Mouse (Mus musculus) MEL (cell line): ENCODE measurements around the gene Arpc3. TPM values are rescaled to one million over a fixed set of nuclear protein-coding genes. Genes with fewer than 3 reads are reported as not detected.
A peak's percentile ranks its signal among the peaks of the same experiment; 100 is the strongest.

Source experiments
- DNase-seq: peaks from one replicate; pipeline ENCODE4 v3.0.0; 2011; ENCODE audit warnings: low read depth, low spot score
- H3K27ac ChIP-seq: 2 replicates; pipeline ENCODE4 v1.5.1; 2012; ENCODE audit warnings: low read depth, mild to moderate bottlenecking, control low read depth, low read length, moderate library complexity; ENCODE audit not compliant: control insufficient read depth
- H3K27me3 ChIP-seq, 2 experiments: fragments of 150-350 bp in 1 of 2; sonication (generic) in 1 of 2; 2 replicates each; pipeline ENCODE4 v1.6.1; 2012; ENCODE audit warnings: low read length in 2 of 2, mild to moderate bottlenecking in 2 of 2, improper control_type of control experiment in 1 of 2, moderate library complexity in 1 of 2; ENCODE audit not compliant: insufficient read depth in 2 of 2, control insufficient read depth in 1 of 2
- H3K36me3 ChIP-seq, 2 experiments: 2 replicates each; pipeline ENCODE4 v1.6.1; 2012 to 2014; ENCODE audit warnings: low read length in 2 of 2, improper control_type of control experiment in 1 of 2, inconsistent platforms in 1 of 2, mild to moderate bottlenecking in 1 of 2; ENCODE audit not compliant: insufficient read depth in 2 of 2, control insufficient read depth in 1 of 2
- H3K4me1 ChIP-seq, 2 experiments: fragments of 150-350 bp in 1 of 2; sonication (generic) in 1 of 2; 2 replicates each; pipeline ENCODE4 v1.6.1; 2012; ENCODE audit warnings: low read length in 2 of 2, improper control_type of control experiment in 1 of 2, mild to moderate bottlenecking in 1 of 2; ENCODE audit not compliant: insufficient read depth in 2 of 2, control insufficient read depth in 1 of 2
- H3K4me3 ChIP-seq, 2 experiments: fragments of 150-350 bp in 1 of 2; sonication (generic) in 1 of 2; 2 replicates each; pipeline ENCODE4 v1.5.1; 2012; ENCODE audit warnings: low read depth in 2 of 2, low read length in 2 of 2, mild to moderate bottlenecking in 2 of 2, moderate library complexity in 2 of 2, control low read depth in 1 of 2, improper control_type of control experiment in 1 of 2; ENCODE audit not compliant: control insufficient read depth in 1 of 2, insufficient read depth in 1 of 2
- H3K79me2 ChIP-seq: 2 replicates; pipeline ENCODE4 v1.6.1; 2012; ENCODE audit warnings: mild to moderate bottlenecking, low read length, moderate library complexity; ENCODE audit not compliant: control insufficient read depth, poor library complexity, insufficient read depth
- H3K9ac ChIP-seq: 2 replicates; pipeline ENCODE4 v1.6.1; 2012; ENCODE audit warnings: low read depth, mild to moderate bottlenecking, control low read depth, low read length, moderate library complexity; ENCODE audit not compliant: control insufficient read depth, poor library complexity, severe bottlenecking
- H3K9me3 ChIP-seq: fragments of 150-350 bp; sonication (generic); replicated peaks from 2 replicates; pipeline ENCODE4 v1.6.1; 2012; ENCODE audit warnings: mild to moderate bottlenecking, low read length, improper control_type of control experiment, moderate library complexity; ENCODE audit not compliant: insufficient read depth
- CHD1 ChIP-seq: IDR thresholded peaks from 2 replicates; pipeline ENCODE4 v1.6.1; 2012; ENCODE audit warnings: low read depth, mild to moderate bottlenecking, inconsistent platforms, low read length, improper control_type of control experiment
- CTCF ChIP-seq, 3 experiments: IDR thresholded peaks in 2 of 3; conservative IDR thresholded peaks in 1 of 3; 2 replicates each; pipeline ENCODE4 v1.5.1; 2011 to 2012; ENCODE audit warnings: low read length in 3 of 3, low read depth in 2 of 3, mild to moderate bottlenecking in 2 of 3, improper control_type of control experiment in 1 of 3, inconsistent platforms in 1 of 3, mixed read lengths in 1 of 3, moderate library complexity in 1 of 3; ENCODE audit not compliant: control insufficient read depth in 1 of 3, insufficient read depth in 1 of 3, poor library complexity in 1 of 3, severe bottlenecking in 1 of 3
- E2F4 ChIP-seq: IDR thresholded peaks from 2 replicates; pipeline ENCODE4 v1.6.1; 2011; ENCODE audit warnings: low read depth, low read length, improper control_type of control experiment, borderline replicate concordance
- GABPA ChIP-seq: IDR thresholded peaks from 2 replicates; pipeline ENCODE4 v1.6.1; 2012; ENCODE audit warnings: low read depth, mild to moderate bottlenecking, inconsistent platforms, low read length, improper control_type of control experiment, moderate library complexity
- HCFC1 ChIP-seq: IDR thresholded peaks from 2 replicates; pipeline ENCODE4 v1.6.1; 2012; ENCODE audit warnings: low read depth, mild to moderate bottlenecking, inconsistent platforms, low read length, improper control_type of control experiment, moderate library complexity
- KAT2A ChIP-seq: conservative IDR thresholded peaks from 2 replicates; pipeline ENCODE4 v1.6.1; 2012; ENCODE audit warnings: low read depth, low read length, improper control_type of control experiment, inconsistent platforms
- MAFK ChIP-seq: IDR thresholded peaks from 2 replicates; pipeline ENCODE4 v1.6.1; 2011; ENCODE audit warnings: low read depth, mild to moderate bottlenecking, low read length, improper control_type of control experiment, borderline replicate concordance
- MAX ChIP-seq: IDR thresholded peaks from 2 replicates; pipeline ENCODE4 v1.6.1; 2011; ENCODE audit warnings: low read length, improper control_type of control experiment
- MAZ ChIP-seq: IDR thresholded peaks from 2 replicates; pipeline ENCODE4 v1.6.1; 2012; ENCODE audit warnings: low read depth, mild to moderate bottlenecking, inconsistent platforms, low read length, improper control_type of control experiment
- MEF2A ChIP-seq: IDR thresholded peaks from 2 replicates; pipeline ENCODE4 v1.6.1; 2014; ENCODE audit warnings: low read depth, mild to moderate bottlenecking, inconsistent platforms, low read length, improper control_type of control experiment; ENCODE audit not compliant: poor library complexity, insufficient replicate concordance, severe bottlenecking; ENCODE audit errors: extremely low read depth
- MYC ChIP-seq: IDR thresholded peaks from 2 replicates; pipeline ENCODE4 v1.6.1; 2011; ENCODE audit warnings: low read depth, mild to moderate bottlenecking, low read length, improper control_type of control experiment, moderate library complexity
- NELFE ChIP-seq: IDR thresholded peaks from 2 replicates; pipeline ENCODE4 v1.6.1; 2011; ENCODE audit warnings: low read depth, low read length, improper control_type of control experiment
- NRF1 ChIP-seq: IDR thresholded peaks from 2 replicates; pipeline ENCODE4 v1.6.1; 2014; ENCODE audit warnings: low read depth, mild to moderate bottlenecking, inconsistent platforms, low read length, improper control_type of control experiment, moderate library complexity; ENCODE audit not compliant: poor library complexity, insufficient read depth, severe bottlenecking
- POLR2A ChIP-seq, 2 experiments: IDR thresholded peaks; 2 replicates each; pipeline ENCODE4 v1.6.1; 2011 to 2012; ENCODE audit warnings: low read length in 2 of 2, mild to moderate bottlenecking in 2 of 2, control low read depth in 1 of 2, improper control_type of control experiment in 1 of 2, low read depth in 1 of 2, moderate library complexity in 1 of 2; ENCODE audit not compliant: control insufficient read depth in 1 of 2, insufficient read depth in 1 of 2, poor library complexity in 1 of 2
- POLR2AphosphoS2 ChIP-seq: IDR thresholded peaks from 2 replicates; pipeline ENCODE4 v1.6.1; 2011; ENCODE audit warnings: low read length, improper control_type of control experiment
- RAD21 ChIP-seq: IDR thresholded peaks from 2 replicates; pipeline ENCODE4 v1.6.1; 2011; ENCODE audit warnings: mild to moderate bottlenecking, low read depth, low read length, improper control_type of control experiment
- SIN3A ChIP-seq: IDR thresholded peaks from 2 replicates; pipeline ENCODE4 v1.6.1; 2012; ENCODE audit warnings: low read length, improper control_type of control experiment, inconsistent platforms
- SMC3 ChIP-seq: IDR thresholded peaks from 2 replicates; pipeline ENCODE4 v1.6.1; 2011; ENCODE audit warnings: low read depth, low read length, improper control_type of control experiment
- TCF12 ChIP-seq: IDR thresholded peaks from 2 replicates; pipeline ENCODE4 v1.6.1; 2014; ENCODE audit warnings: low read depth, mild to moderate bottlenecking, inconsistent platforms, low read length, improper control_type of control experiment, moderate library complexity
- USF1 ChIP-seq: IDR thresholded peaks from 2 replicates; pipeline ENCODE4 v1.6.1; 2014; ENCODE audit warnings: low read depth, mild to moderate bottlenecking, inconsistent platforms, low read length, improper control_type of control experiment, moderate library complexity
- ZC3H11A ChIP-seq: IDR thresholded peaks from 2 replicates; pipeline ENCODE4 v1.6.1; 2012; ENCODE audit warnings: low read depth, mild to moderate bottlenecking, inconsistent platforms, low read length, improper control_type of control experiment
- ZMIZ1 ChIP-seq: IDR thresholded peaks from 2 replicates; pipeline ENCODE4 v1.6.1; 2012; ENCODE audit warnings: low read depth, mild to moderate bottlenecking, inconsistent platforms, low read length, improper control_type of control experiment, moderate library complexity
- ZNF384 ChIP-seq: IDR thresholded peaks from 2 replicates; pipeline ENCODE4 v1.6.1; 2012; ENCODE audit warnings: low read depth, mild to moderate bottlenecking, inconsistent platforms, low read length, improper control_type of control experiment
- polyA plus RNA-seq, 2 experiments: library from polyadenylated mRNA; stranded (reverse) in 1 of 2; unstranded in 1 of 2; fragments of >175 nt in 1 of 2; fragments of >200 nt in 1 of 2; gene quantifications; 2 replicates each; pipeline versions ENCODE4 v1.2.1 to v1.2.4; 2012; ENCODE audit warnings: low replicate concordance in 2 of 2, low read depth in 1 of 2; ENCODE audit not compliant: insufficient read length in 2 of 2, insufficient read depth in 1 of 2, missing spikeins in 1 of 2
- total RNA-seq: library from RNA; depleted of rRNA; stranded (reverse); fragments of 300-350 nt; gene quantifications from 2 replicates; pipeline ENCODE4 v1.2.3, GENCODE M21; 2012

Arpc3 gene
- total and polyA plus RNA-seq, 3 experiments = 365 to 1,109 (median 433) TPM

GRCm38 (mm10) chr5:122344260-122344659, 47.4 kb upstream of the Arpc3 start:
- Histone ChIP-seq H3K4me1 (peaks cover 10 to 11% of the 10 kb centered on the region in 2 experiments), H3K4me3 (no peak overlapping the region), H3K27me3 (no peaks in the 10 kb centered on the region), H3K27ac (no peak overlapping the region), H3K79me2 (no peaks in the 10 kb centered on the region), H3K36me3 (peaks cover 0 to 9% of the 10 kb centered on the region in 2 experiments; a peak in 2 of 4 replicates), H3K9ac (no peak overlapping the region), H3K9me3 (no peaks in the 10 kb centered on the region)
- TF ChIP-seq ZNF384 = no peak
- peak; percentile 78 for TF ChIP-seq ZC3H11A
- TF ChIP-seq SMC3 = peak; percentile 92
- peak; percentile 79 for TF ChIP-seq RAD21
- 0 out of 2 replicates have a peak, but pooled peaks have one; percentile 26 for TF ChIP-seq MYC
- no peak for TF ChIP-seq POLR2AphosphoS2
- TF ChIP-seq SIN3A = 0 out of 2 replicates have a peak, but pooled peaks have one; percentile 39
- TF ChIP-seq CTCF (IDR thresholded peaks at IDR 0.05 in 2 of 3, conservative IDR thresholded peaks at IDR 0.05 in 1 of 3; ENCODE audit: control insufficient read depth in 1 of 3, insufficient read depth in 1 of 3, low read depth in 2 of 3, low read length in 3 of 3, poor library complexity in 1 of 3, severe bottlenecking in 1 of 3) = peak; percentile 73 to 92 (median 89)
- peak; percentile 80 for DNase-seq

GRCm38 (mm10) chr5:122345777-122346176, 45.9 kb upstream of the Arpc3 start:
- no peak overlapping the region for H3K9ac ChIP-seq
- no peak overlapping the region for H3K27ac ChIP-seq
- H3K36me3 ChIP-seq = peaks cover 0 to 9% of the 10 kb centered on the region in 2 experiments; a peak in 2 of 4 replicates
- TF ChIP-seq CTCF (IDR thresholded peaks at IDR 0.05 in 2 of 3, conservative IDR thresholded peaks at IDR 0.05 in 1 of 3; ENCODE audit: control insufficient read depth in 1 of 3, insufficient read depth in 1 of 3, low read depth in 2 of 3, low read length in 3 of 3, poor library complexity in 1 of 3, severe bottlenecking in 1 of 3) (peak in 1 of 3 experiments; percentile 26; a peak in 1 of 6 replicates), TCF12 (no peak)
- no peaks in the 10 kb centered on the region for H3K27me3 ChIP-seq
- no peaks in the 10 kb centered on the region for H3K9me3 ChIP-seq
- no peak for DNase-seq
- H3K79me2 ChIP-seq = no peaks in the 10 kb centered on the region
- peaks cover 10 to 11% of the 10 kb centered on the region in 2 experiments for H3K4me1 ChIP-seq
- H3K4me3 ChIP-seq = no peak overlapping the region

- Histone ChIP-seq H3K27me3 (no peaks in the 10 kb centered on the region), H3K79me2 (peaks cover 13% of the 10 kb centered on the region), H3K36me3 (peaks cover 0 to 11% of the 10 kb centered on the region in 2 experiments; a peak in 3 of 4 replicates), H3K9ac (peak within 1 kb of the TSS; percentile 82), H3K4me1 (peaks cover 0 to 10% of the 10 kb centered on the region in 2 experiments; a peak in 2 of 4 replicates), H3K27ac (peak within 1 kb of the TSS; percentile 35), H3K4me3 (peak within 1 kb of the TSS; percentile 67 to 77), H3K9me3 (no peaks in the 10 kb centered on the region)
- peak; percentile 99 for DNase-seq
- TF ChIP-seq E2F4 (peak; percentile 87; the same call in 1 of the 2 replicates), POLR2AphosphoS2 (peak; percentile 75), NELFE (peak; percentile 84), HCFC1 (peak; percentile 95), MAZ (peak; percentile 99), MEF2A (no peak), ZMIZ1 (peak; percentile 79), NRF1 (peak; percentile 77), KAT2A (peak; percentile 60; the same call in 1 of the 2 replicates), SMC3 (no peak), CHD1 (no peak), MAX (peak; percentile 90), GABPA (no peak), USF1 (peak; percentile 14), POLR2A (IDR thresholded peaks at IDR 0.05; ENCODE audit: control insufficient read depth in 1 of 2, insufficient read depth in 1 of 2, low read depth in 1 of 2, low read length in 2 of 2, poor library complexity in 1 of 2) (peak; percentile 65 to 89; a peak in 3 of 4 replicates), MAFK (no peak)
Observed at GRCm38 (mm10) chr5:122353807-122354491, 37.7 kb upstream of the Arpc3 start, which contains the start of the genes Rad9b and Vps29. Gene Rad9b, minus strand, starts transcription at chr5:122354233. Gene Vps29, plus strand, starts transcription at chr5:122354369.
